Mouse (Mus musculus): ENCODE data around the gene Btg2.

- TF ChIP-seq CTCF (IDR thresholded peaks at IDR 0.05; ENCODE audit: borderline replicate concordance, insufficient read depth, low read depth, low read length) (no peak), POLR2A (IDR thresholded peaks at IDR 0.05; ENCODE audit: borderline replicate concordance, insufficient read depth, low read length) (no peak)
Observed at GRCm38 (mm10) chr1:134103861-134104260, 24.9 kb upstream of the Btg2 start.

Data from cerebellum, adult 2 months (tissue).